Mouse (Mus musculus) embryo, embryonic 11 days (tissue): Measurements from ENCODE around the gene Olfr1124.
"Not testable (repeated sequence)": the region's sequence is repeated elsewhere in the genome, so short reads cannot be mapped to it uniquely, and the experiment has no call there.

Experiments
- DNase-seq: peaks from one replicate; pipeline ENCODE4 v3.0.0-alpha.2; 2015

The Olfr1124 gene

GRCm38 (mm10) chr2:87429975-87430374 lies at the start of gene Olfr1124:
Gene Olfr1124, plus strand, starts transcription at chr2:87430275.
- DNase-seq = no peak

DNA sequence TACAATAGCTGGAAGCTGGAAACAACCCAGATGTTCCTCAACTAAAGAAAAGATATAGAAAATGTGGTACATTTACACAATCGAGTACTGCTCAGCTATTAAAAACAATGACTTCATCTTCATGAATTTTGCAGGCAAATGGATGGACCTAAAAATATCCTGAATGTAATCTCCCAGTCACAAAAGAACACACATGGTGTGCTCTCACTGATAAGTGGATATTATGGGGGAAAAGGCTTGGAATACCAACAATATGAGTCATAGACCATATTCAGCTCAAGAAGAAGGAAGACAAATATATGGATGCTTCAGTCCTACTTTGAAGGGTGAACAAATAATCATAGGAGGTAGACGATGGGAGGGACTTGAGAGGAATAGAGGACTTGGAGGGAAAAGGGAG lies 46.1 kb upstream of the Olfr1124 start:
- DNase-seq = no peak

DNA sequence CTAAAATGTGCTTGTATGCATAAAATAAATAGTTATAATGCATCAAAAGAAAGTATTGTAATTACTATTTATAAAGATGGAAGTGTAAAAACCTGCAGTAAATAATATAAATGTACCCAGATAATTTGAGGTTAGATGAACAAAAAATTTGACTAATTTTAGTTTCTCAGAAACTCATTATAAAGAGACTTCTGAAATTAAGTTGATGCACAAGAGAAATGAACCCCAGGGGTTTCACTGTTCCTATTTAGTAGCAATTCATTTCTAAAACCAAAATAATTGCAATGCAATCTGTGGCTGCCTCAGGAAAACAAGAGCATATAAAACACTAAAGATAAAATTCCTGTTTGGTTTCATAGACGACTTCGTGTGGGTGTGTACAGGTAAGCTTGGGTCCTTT lies 44.5 kb upstream of the Olfr1124 start, which contains the start of gene Olfr1122:
Gene Olfr1122 (plus strand): TSS at position 301 of the 400 bp plus-strand sequence.
- no peak for DNase-seq

DNA sequence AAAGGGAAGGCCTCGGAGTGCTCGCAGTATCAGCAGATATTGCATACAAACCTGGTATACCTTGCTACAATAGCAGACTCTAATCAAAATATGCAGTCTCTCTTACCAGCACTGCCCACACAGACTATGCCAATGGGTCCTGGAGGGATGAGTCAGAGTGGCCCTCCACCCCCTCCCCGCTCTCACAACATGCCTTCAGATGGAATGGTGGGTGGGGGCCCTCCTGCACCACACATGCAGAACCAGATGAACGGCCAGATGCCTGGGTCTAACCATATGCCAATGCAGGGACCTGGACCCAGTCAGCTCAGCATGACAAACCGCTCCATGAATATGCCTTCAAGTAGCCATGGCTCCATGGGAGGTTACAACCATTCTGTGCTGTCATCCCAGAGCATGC lies 36.5 kb upstream of the Olfr1124 start:
- not testable (repeated sequence) for DNase-seq

DNA sequence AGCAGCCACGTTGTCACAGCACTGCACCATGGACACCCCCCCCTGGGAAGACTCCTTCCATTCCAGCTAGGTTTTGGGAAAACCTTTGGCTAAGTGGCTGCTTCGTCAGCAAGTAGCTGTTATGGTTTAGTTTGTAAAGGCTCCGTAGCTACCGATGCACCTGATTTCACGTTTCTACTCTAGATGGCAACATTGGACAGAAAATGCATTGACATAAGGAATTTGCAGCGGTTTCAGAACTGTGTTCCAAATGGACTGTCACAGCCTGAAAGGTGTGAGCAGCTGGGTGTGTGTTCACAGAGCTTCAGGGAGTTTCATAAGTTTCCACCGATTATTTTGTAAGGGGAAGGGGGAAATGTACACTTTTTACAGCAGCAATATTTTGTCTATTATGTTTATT lies 35.4 kb upstream of the Olfr1124 start:
- DNase-seq = not testable (repeated sequence)

GRCm38 (mm10) chr2:87416335-87416734 lies 13.7 kb upstream of the Olfr1124 start, which contains the start of gene Olfr1123:
Gene Olfr1123, plus strand, starts transcription at chr2:87416635.
- no peak for DNase-seq

- DNase-seq = no peak
Measured at GRCm38 (mm10) chr2:87437731-87438130, 7.7 kb downstream of the Olfr1124 start.

DNA sequence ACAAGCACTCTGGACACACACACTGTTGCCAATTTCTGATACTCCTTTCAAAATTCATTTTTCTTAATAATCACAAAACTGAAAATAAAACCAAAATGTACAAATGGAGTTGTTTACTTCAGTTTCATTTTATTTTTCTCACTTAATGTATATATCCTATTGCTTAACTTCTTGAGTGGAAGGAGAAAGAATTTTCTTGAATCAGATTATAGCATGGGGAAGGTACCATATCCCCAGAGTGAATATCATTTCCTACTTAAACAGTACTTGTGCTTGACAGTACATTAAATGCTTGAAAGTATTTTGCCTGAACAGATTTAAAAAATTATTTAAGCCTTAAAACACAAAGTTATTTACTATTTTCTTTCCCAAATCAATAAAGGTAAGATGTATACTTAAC lies 23.6 kb downstream of the Olfr1124 start, which contains the start of gene Olfr1126:
Gene Olfr1126 (plus strand): TSS at position 301 of the 400 bp plus-strand sequence.
- no peak for DNase-seq

DNA sequence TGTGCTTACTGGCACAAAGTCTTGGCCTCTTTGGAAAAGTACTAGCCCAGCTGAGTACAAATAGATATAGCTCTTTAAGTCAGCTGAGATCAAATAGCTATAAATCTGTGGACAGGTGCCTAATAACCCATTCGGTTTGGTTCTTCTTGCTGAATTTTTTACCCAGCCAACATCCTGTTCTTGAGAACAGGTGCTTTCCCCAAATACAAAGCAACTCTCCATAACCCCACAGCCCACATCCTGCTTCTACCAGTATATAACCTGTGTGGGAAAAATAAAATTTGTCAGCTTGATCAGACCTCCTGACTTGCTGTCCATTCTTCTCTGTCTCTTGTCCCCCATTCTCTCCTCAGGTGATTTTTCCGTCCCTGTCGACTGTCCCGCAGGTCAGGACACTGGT lies 31.7 kb downstream of the Olfr1124 start:
- no peak for DNase-seq

- peak; percentile 11 for DNase-seq
Measured at GRCm38 (mm10) chr2:87480207-87480606, 50.1 kb downstream of the Olfr1124 start.

- no peak for DNase-seq
Measured at GRCm38 (mm10) chr2:87481158-87481557, 51.1 kb downstream of the Olfr1124 start.

DNA sequence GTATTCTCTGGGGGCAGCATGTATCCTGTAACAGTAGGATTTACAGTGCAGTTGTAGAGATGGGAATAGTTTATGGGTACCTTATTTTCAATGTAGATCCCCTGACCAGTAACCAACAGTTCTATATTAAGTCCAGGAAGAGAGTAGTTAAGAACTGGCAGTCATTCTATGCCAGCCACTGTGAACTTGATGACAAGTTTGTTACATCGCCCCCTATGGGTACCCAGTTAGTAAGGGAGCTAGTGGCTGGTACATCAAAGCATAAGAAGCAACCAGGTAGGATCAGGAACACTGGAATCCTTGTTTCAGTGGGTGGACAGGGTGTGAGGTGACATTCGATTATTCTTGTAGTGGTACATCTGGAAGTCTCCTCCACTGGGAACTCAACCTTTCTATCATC lies 52.2 kb downstream of the Olfr1124 start:
- no peak for DNase-seq
